Mouse (Mus musculus) megakaryocyte-erythroid progenitor cell, adult 5-6 weeks (primary cell): ENCODE measurements around the gene Gpa33. TPM values are rescaled to one million over a fixed set of nuclear protein-coding genes. Genes with fewer than 3 reads are reported as not detected.

Experiments
- ATAC-seq: replicated peaks from 2 replicates; pipeline ENCODE4 v1.8.0; 2016; ENCODE audit warnings: mild to moderate bottlenecking, inconsistent platforms; ENCODE audit not compliant: severe bottlenecking, poor library complexity, low FRiP score, low TSS enrichment
- total RNA-seq, 2 experiments: library from RNA; stranded (forward) in 1 of 2; stranded (reverse) in 1 of 2; fragments of 200-1000, 215-1000 nt in 1 of 2; fragments of >200 nt in 1 of 2; fragmentation: Nextera tagmentation in 1 of 2; gene quantifications; 2 replicates each; pipeline ENCODE4 v1.2.3; 2014 to 2017

Gene Gpa33
- total RNA-seq, 2 experiments from 2014 or later, result not detected

- no peak for ATAC-seq
These were observed 84.1 kb downstream of the Gpa33 start for GRCm38 (mm10) chr1:166214181-166214580.

Other genes starting within 250 kb of the Gpa33 start
- gene Pou2f1, start 127.6 kb upstream of the Gpa33 start, total RNA-seq (2014; fragmentation: Nextera tagmentation), result 28.8 and 37.0 TPM in 2 replicates
- gene Pou2f1, start 127.6 kb upstream of the Gpa33 start, total RNA-seq (2017), result 13.0 and 34.7 TPM in 2 replicates
- not detected in 2 replicates for gene Dusp27, start 2.3 kb upstream of the Gpa33 start, total RNA-seq (2014; fragmentation: Nextera tagmentation)
- not detected in 2 replicates for gene Dusp27, start 2.3 kb upstream of the Gpa33 start, total RNA-seq (2017)
- not detected in 2 replicates for gene Mael, start 108.5 kb downstream of the Gpa33 start, total RNA-seq (2014; fragmentation: Nextera tagmentation)
- not detected in 2 replicates for gene Mael, start 108.5 kb downstream of the Gpa33 start, total RNA-seq (2017)
- not detected in 2 replicates for gene Ildr2, start 123.9 kb downstream of the Gpa33 start, total RNA-seq (2014; fragmentation: Nextera tagmentation)
- not detected in 2 replicates for gene Ildr2, start 123.9 kb downstream of the Gpa33 start, total RNA-seq (2017)
- 40.3 and 53.8 TPM in 2 replicates for gene Tada1, start 248.9 kb downstream of the Gpa33 start, total RNA-seq (2014; fragmentation: Nextera tagmentation)
- 30.6 and 43.5 TPM in 2 replicates for gene Tada1, start 248.9 kb downstream of the Gpa33 start, total RNA-seq (2017)